Mouse (Mus musculus) heart, adult 2 months (tissue): ENCODE results near the gene Dpy30. TPM values are rescaled to one million over a fixed set of nuclear protein-coding genes. Genes with fewer than 3 reads are reported as not detected.

Experiments
- DNase-seq, 2 experiments: peaks; one replicate each; pipeline ENCODE4 v3.0.0; 2021
- H3K27ac ChIP-seq: fragments of 200-600 bp; 2 replicates; pipeline ENCODE4 v1.8.1; 2022
- H3K27me3 ChIP-seq: fragments of 200-500 bp; 2 replicates; pipeline ENCODE4 v1.6.1; 2012; ENCODE audit warnings: mild to moderate bottlenecking, low read length, inconsistent platforms, mixed read lengths; ENCODE audit not compliant: control insufficient read depth, insufficient read depth
- H3K36me3 ChIP-seq: fragments of 200-500 bp; 2 replicates; pipeline ENCODE4 v1.6.1; 2012; ENCODE audit warnings: low read length, inconsistent platforms; ENCODE audit not compliant: control insufficient read depth, insufficient read depth
- H3K4me1 ChIP-seq: fragments of 200-500 bp; 2 replicates; pipeline ENCODE4 v1.6.1; 2011; ENCODE audit warnings: low read length; ENCODE audit not compliant: control insufficient read depth, insufficient read depth
- H3K4me3 ChIP-seq: fragments of 200-600 bp; 2 replicates; pipeline ENCODE4 v1.8.1; 2022
- H3K79me2 ChIP-seq: fragments of 200-500 bp; replicated peaks from 2 replicates; pipeline ENCODE4 v1.6.1; 2012; ENCODE audit warnings: mild to moderate bottlenecking, inconsistent platforms, low read length, moderate library complexity, mixed read lengths; ENCODE audit not compliant: control insufficient read depth, insufficient read depth
- H3K9ac ChIP-seq: fragments of 200-500 bp; 2 replicates; pipeline ENCODE4 v1.6.1; 2012; ENCODE audit warnings: low read depth, mild to moderate bottlenecking, control low read depth, inconsistent platforms, low read length, mixed read lengths
- CTCF ChIP-seq: fragments of 200-600 bp; IDR thresholded peaks from 2 replicates; pipeline ENCODE4 v1.8.1; 2022; ENCODE audit warnings: antibody characterized with exemption, mild to moderate bottlenecking, moderate library complexity
- EP300 ChIP-seq: fragments of 200-500 bp; IDR thresholded peaks from 2 replicates; pipeline ENCODE4 v1.6.1; 2011; ENCODE audit warnings: low read depth, low read length, control low read depth; ENCODE audit not compliant: insufficient read depth
- POLR2A ChIP-seq: fragments of 200-500 bp; IDR thresholded peaks from 2 replicates; pipeline ENCODE4 v1.6.1; 2011; ENCODE audit warnings: mild to moderate bottlenecking, low read depth, low read length, control low read depth; ENCODE audit not compliant: insufficient read depth
- WGBS: fragments of 180-500 bp; shearing (Covaris S2); methylation state at CpG from one replicate; pipeline ENCODE4 v1.1.7; 2018; 5-methylcytosine and 5-hydroxymethylcytosine counted together
- intact Hi-C: fragments of 180-260 bp; cut with DNase I; formaldehyde crosslinking; loops from one replicate; pipeline ENCODE4 v1.15.1; 2025
- polyA plus RNA-seq: library from polyadenylated mRNA; depleted of rRNA; stranded (reverse); fragments of >200 nt; gene quantifications from 2 replicates; pipeline ENCODE4 v1.2.3, GENCODE M21; 2012; rRNA removed
- total RNA-seq, 2 experiments: library from RNA; stranded (reverse); gene quantifications; 2 replicates each; pipeline ENCODE4 v1.2.3; 2021

Dpy30 gene
- total and polyA plus RNA-seq, 3 experiments = 34.6 to 47.3 (median 39.5) TPM

- TF ChIP-seq EP300 (no peak), POLR2A (no peak), CTCF (no peak)
- intact Hi-C loops = no loop called here
These were observed 61.3 kb downstream of the Dpy30 start for GRCm38 (mm10) chr17:74262415-74262814.

More at GRCm38 (mm10) chr17:74262415-74262814, 61.3 kb downstream of the Dpy30 start:
- no peak overlapping the region for H3K27ac ChIP-seq
- DNase-seq = no peak
- H3K4me3 ChIP-seq = no peak overlapping the region
- H3K9ac ChIP-seq = no peak overlapping the region
- H3K36me3 ChIP-seq = peaks cover 9% of the 10 kb centered on the region
- WGBS = 83% methylated on average over 3 of the region's 3 CpGs
- H3K4me1 ChIP-seq = peaks cover 14% of the 10 kb centered on the region
- H3K27me3 ChIP-seq = no peaks in the 10 kb centered on the region
- peaks cover 2% of the 10 kb centered on the region; the same call in 1 of the 2 replicates for H3K79me2 ChIP-seq

Other genes starting within 250 kb of the Dpy30 start
- gene Memo1, start 28.4 kb downstream of the Dpy30 start, total RNA-seq = 10 to 100 TPM; 56.7 to 66.7 TPM
- 70.8 and 77.6 TPM in 2 replicates for gene Memo1, start 28.4 kb downstream of the Dpy30 start, polyA plus RNA-seq
- gene Spast, start 15.0 kb upstream of the Dpy30 start, total RNA-seq = 10 to 100 TPM; 29.2 to 33.5 TPM
- gene Spast, start 15.0 kb upstream of the Dpy30 start, polyA plus RNA-seq = 4.2 and 8.3 TPM in 2 replicates
- gene Slc30a6, start 71.7 kb upstream of the Dpy30 start, total RNA-seq = 1 to 10 TPM; 9.2 to 9.5 TPM
- 14.6 and 28.0 TPM in 2 replicates for gene Slc30a6, start 71.7 kb upstream of the Dpy30 start, polyA plus RNA-seq
- gene Nlrc4, start 135.2 kb upstream of the Dpy30 start, total RNA-seq = under 1 TPM; 0.27 to 0.39 TPM
- 0.12 and 0.23 TPM in 2 replicates for gene Nlrc4, start 135.2 kb upstream of the Dpy30 start, polyA plus RNA-seq
- gene Yipf4, start 165.5 kb upstream of the Dpy30 start, total RNA-seq = 10 to 100 TPM; 65.9 to 71.1 TPM
- gene Yipf4, start 165.5 kb upstream of the Dpy30 start, polyA plus RNA-seq = 14.6 and 30.2 TPM in 2 replicates
- 10 to 100 TPM; 60.5 to 65.9 TPM for gene Birc6, start 204.4 kb upstream of the Dpy30 start, total RNA-seq
- gene Birc6, start 204.4 kb upstream of the Dpy30 start, polyA plus RNA-seq = 42.7 and 65.6 TPM in 2 replicates